Mouse (Mus musculus) gastrocnemius, postnatal 10 days (tissue): ENCODE results near the gene Zfyve19. TPM values are rescaled to one million over a fixed set of nuclear protein-coding genes. Genes with fewer than 3 reads are reported as not detected.

ENCODE experiments used
- DNase-seq: peaks from one replicate; pipeline ENCODE4 v3.0.0; 2021; ENCODE audit warnings: mixed read lengths
- total RNA-seq, 2 experiments: library from RNA; stranded (reverse); gene quantifications; 2 replicates each; pipeline ENCODE4 v1.2.3; 2021

The Zfyve19 gene
- total RNA-seq, 2 experiments from 2014 or later, result 13.6 to 21.8 TPM

DNA sequence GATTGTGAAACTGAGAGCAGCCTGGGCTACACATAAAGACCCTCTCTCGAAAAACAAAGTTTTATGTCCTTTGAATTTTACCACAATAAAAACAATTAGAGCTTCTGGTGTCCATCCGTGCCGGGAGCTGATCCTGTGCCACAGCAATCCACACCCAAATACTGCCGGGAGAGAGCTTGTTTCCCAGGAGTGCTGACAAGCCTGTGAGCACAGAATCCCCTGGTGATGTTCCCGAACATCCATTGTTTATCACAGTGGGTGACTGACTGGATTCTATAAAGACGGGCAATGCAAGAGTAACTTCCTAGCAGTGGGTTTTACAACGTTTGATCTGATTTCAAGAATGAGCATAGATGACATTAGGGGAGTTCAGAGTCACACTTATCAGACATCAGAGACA, 46.6 kb downstream of the Zfyve19 start:
- DNase-seq, result no peak

DNA sequence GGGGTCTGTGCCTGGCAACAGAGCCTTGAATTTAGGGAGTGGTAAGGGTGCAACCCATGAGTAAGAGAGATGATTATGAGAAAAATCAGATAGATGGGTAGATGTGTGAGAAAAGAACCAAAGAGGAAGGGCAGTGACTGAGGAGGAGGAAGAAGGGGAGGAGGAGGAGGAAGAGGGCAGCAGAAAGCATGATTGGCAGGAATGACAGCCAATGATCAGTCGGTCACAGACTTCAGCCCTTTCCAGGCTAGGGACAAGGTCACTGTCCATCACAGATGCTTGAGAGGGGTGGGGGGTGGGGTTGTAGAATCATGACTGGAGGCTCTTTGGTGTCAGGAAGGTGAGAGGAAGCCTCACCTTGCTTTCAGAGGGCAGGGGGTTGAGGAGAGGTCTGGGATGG, 52.1 kb downstream of the Zfyve19 start:
- no peak for DNase-seq

DNA sequence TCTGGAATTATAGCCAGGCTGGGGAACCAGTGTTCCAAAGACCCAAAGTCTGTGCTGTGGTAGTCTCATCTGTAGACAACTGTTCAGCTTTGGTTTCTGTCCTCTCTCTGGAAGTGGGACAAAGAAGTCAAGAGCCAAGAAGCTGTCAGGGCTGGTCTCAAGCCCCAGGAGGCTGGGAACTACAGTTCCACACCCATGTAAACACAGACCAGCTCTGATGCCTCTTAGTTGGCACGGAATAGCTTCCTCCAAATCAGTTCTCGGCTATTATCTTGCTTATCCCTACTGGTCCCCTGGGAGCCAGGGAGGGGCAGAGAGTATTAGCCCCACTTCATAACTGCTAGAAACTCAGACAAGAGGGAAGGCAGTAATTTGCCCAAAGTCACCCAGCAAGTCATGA, 52.9 kb downstream of the Zfyve19 start:
- no peak for DNase-seq

DNA sequence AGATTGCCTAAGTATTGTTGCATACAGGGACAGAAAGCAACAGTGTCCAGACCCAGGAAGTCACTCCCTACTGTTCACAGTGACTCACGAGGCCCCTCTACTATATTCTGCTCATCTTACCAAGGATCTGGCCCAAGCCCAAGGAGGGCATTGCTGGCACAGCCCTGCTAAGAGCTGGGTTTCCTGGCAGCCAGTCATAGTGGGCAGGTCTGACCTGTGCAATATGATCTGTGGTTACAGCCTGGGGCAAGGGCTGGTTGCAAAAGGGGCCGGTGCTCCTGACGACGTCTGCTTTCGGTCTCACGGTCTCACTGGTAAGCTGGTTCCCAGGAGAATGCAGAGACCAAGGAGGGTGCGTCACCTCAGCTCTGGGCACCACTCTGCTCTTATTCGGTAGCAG, 54.6 kb downstream of the Zfyve19 start:
- peak; percentile 57 for DNase-seq

DNA sequence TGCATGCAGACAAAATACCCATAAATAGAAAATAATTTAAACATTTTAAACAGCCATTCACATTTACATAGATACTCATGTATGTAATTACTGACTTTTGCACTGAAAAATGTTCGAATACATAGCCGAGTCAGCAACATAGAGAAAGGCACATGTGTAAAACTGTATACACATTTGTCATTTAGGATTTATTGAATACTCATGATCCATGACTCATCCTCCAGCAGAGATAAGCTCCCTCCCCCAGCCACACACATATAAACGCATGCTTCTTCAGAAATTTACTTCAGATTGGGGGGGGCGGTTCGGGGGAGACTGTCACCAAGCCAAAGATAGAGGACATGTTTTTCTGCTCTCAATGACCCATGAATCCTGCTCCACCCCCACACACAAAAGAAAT, 55.4 kb downstream of the Zfyve19 start:
- no peak for DNase-seq

Other genes with a start within 250 kb of the Zfyve19 start
- 1 to 10 TPM; 7.4 to 8.2 TPM for gene Ccdc32, start 179.2 kb upstream of the Zfyve19 start, total RNA-seq
- gene Rpusd2, start 173.8 kb upstream of the Zfyve19 start, total RNA-seq, result 1 to 10 TPM; 3.8 to 4.3 TPM
- gene Knl1, start 161.5 kb upstream of the Zfyve19 start, total RNA-seq, result 1 to 10 TPM; 4.9 to 7.7 TPM
- 1 to 10 TPM; 3.7 to 4.0 TPM for gene Rad51, start 95.8 kb upstream of the Zfyve19 start, total RNA-seq
- gene Rmdn3, start 51.6 kb upstream of the Zfyve19 start, total RNA-seq, result 1 to 10 TPM; 6.8 to 8.9 TPM
- under 1 TPM in 1 of 2 experiments, not detected in 1; 0.72 TPM for gene Gchfr, start 40.8 kb upstream of the Zfyve19 start, total RNA-seq
- gene Gm14137, start 34.1 kb upstream of the Zfyve19 start, total RNA-seq, result under 1 TPM in 1 of 2 experiments, not detected in 1; 0.16 TPM
- gene Dnajc17, start 178 bp downstream of the Zfyve19 start, total RNA-seq, result 10 to 100 TPM; 11.8 to 11.9 TPM
- gene Ppp1r14d, start 21.3 kb downstream of the Zfyve19 start, total RNA-seq, result not detected
- gene Spint1, start 28.7 kb downstream of the Zfyve19 start, total RNA-seq, result under 1 TPM; 0.18 to 0.49 TPM
- gene Rhov, start 62.7 kb downstream of the Zfyve19 start, total RNA-seq, result not detected
- 1 to 10 TPM; 9.7 to 9.9 TPM for gene Vps18, start 80.1 kb downstream of the Zfyve19 start, total RNA-seq
- gene Dll4, start 117.2 kb downstream of the Zfyve19 start, total RNA-seq, result 10 to 100 TPM; 12.6 to 12.9 TPM
- gene Chac1, start 142.6 kb downstream of the Zfyve19 start, total RNA-seq, result 10 to 100 TPM in 1 of 2 experiments, 1 to 10 TPM in 1; 7.0 to 18.8 TPM